Mouse (Mus musculus) WW6 (cell line): ENCODE measurements around the gene E4f1.

Source experiments
- DNase-seq: peaks from one replicate; pipeline ENCODE4 v3.0.0-alpha.2; 2013; ENCODE audit warnings: low read depth, low spot score

E4f1 gene

DNA sequence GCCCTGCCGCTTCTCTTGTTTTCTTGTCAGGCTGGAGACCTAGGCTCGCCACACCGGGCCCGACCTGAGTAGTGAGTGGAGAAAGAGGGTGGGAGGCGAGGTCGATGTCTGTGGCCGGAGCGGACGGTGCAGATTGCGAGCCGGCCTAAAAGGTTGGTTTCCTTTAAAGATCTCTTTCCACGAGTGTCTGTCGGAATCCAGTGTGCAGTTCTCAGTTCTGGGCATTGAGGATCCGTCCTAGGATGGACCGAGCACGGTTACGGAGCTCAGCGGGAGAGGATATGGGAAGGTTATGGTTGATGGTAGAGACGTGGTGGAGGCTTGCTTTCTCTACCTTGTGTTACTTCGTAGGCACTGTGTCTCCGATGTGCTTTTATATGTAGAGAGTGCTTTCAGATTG lies 55.1 kb downstream of the E4f1 start:
- DNase-seq: no peak

- DNase-seq: peak; percentile 96
Observed at GRCm38 (mm10) chr17:24414230-24414976, 55.7 kb downstream of the E4f1 start, which contains the start of gene Rnps1. Rnps1 (plus strand) TSS chr17:24414565.

DNA sequence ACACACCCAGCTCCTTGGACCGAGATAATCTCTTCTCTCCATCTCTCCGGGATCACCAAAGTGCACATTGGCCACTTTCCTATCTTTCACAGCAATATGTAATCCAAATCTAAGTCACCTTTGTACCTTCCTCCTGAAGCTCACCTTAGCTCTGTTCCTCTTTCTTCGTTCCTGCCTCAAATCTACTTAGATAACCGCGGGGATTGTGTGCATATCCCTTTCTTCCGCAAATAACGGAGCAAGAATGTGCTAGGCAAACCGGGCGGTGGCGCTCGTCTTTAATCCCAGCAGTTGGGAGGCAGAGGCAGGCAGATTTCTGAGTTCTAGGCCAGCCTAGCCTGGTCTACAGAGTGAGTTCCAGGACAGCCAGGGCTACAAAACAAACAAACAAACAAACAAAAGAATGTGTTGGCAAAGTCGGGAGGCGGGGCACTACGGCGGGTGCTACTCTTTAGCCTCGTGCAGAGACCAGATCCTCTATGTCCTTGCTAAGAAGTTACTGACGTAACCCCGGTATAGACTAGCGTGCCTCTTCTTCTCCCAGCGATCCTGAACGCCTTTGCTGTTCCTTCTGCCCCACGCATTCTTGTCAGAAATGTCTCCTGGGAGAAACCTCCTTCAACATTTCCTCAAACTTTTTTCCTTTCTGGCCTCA lies 56.4 kb downstream of the E4f1 start:
- no peak for DNase-seq

GRCm38 (mm10) chr17:24407116-24407803 lies 62.9 kb downstream of the E4f1 start:
- no peak for DNase-seq

GRCm38 (mm10) chr17:24402371-24402770 lies 67.7 kb downstream of the E4f1 start:
- no peak for DNase-seq

DNA sequence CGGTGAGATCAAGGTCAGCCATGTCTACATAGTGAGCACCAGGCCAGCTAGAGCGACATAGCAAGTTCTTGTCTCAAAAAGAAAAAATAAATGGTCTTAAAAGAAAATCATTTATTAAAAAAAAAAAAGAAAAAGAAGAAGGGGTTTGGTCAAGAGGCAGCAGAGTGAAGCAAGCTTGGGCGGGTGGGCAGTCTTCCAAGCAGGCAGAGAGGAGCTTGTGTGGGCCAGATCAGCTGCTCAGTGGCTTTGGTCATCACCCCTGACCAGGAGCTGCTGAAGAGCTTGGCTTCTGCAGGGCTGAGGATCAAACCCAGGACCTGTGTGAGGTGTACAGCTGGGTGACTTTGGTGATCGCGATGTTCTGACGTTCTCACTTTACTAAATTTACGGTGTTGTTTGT lies 75.7 kb downstream of the E4f1 start:
- DNase-seq: no peak
